Mouse (Mus musculus) lung, postnatal 0 days (tissue): ENCODE measurements around the gene Cbx8. TPM values are rescaled to one million over a fixed set of nuclear protein-coding genes. Genes with fewer than 3 reads are reported as not detected.

ENCODE experiments used
- ATAC-seq: fragments of 200-750 bp; cut with Nextera tagmentation; 2 replicates; pipeline ENCODE4 v1.8.0; 2017; ENCODE audit warnings: moderate library complexity
- DNase-seq: peaks from one replicate; pipeline ENCODE4 v3.0.0-alpha.2; 2016; ENCODE audit warnings: low spot score
- H3K27ac ChIP-seq: fragments of 300-500 bp; sonication (generic); 2 replicates; pipeline ENCODE4 v1.5.1; 2014; ENCODE audit warnings: antibody characterized with exemption, mild to moderate bottlenecking, low read length, mixed read lengths
- H3K27me3 ChIP-seq: fragments of 300-500 bp; sonication (generic); replicated peaks from 2 replicates; pipeline ENCODE4 v1.6.1; 2014; ENCODE audit warnings: low read length, mixed read lengths; ENCODE audit not compliant: insufficient read depth
- H3K36me3 ChIP-seq: fragments of 300-500 bp; sonication (generic); 2 replicates; pipeline ENCODE4 v1.6.1; 2014; ENCODE audit warnings: low read length, mixed read lengths; ENCODE audit not compliant: insufficient read depth
- H3K4me1 ChIP-seq: fragments of 300-500 bp; sonication (generic); 2 replicates; pipeline ENCODE4 v1.6.1; 2014; ENCODE audit warnings: antibody characterized with exemption, low read depth, low read length, mixed read lengths; ENCODE audit not compliant: insufficient read depth
- H3K4me2 ChIP-seq: fragments of 300-500 bp; sonication (generic); replicated peaks from 2 replicates; pipeline ENCODE4 v1.6.1; 2014; ENCODE audit warnings: low read depth, mild to moderate bottlenecking, low read length, moderate library complexity, mixed read lengths
- H3K4me3 ChIP-seq: fragments of 300-500 bp; sonication (generic); 2 replicates; pipeline ENCODE4 v1.5.1; 2014; ENCODE audit warnings: low read depth, low read length
- H3K9ac ChIP-seq: fragments of 300-500 bp; sonication (generic); replicated peaks from 2 replicates; pipeline ENCODE4 v1.6.1; 2014; ENCODE audit warnings: low read depth, mild to moderate bottlenecking
- H3K9me3 ChIP-seq: fragments of 300-500 bp; sonication (generic); 2 replicates; pipeline ENCODE4 v1.6.1; 2016; ENCODE audit warnings: low read length, mixed read lengths
- CTCF ChIP-seq: IDR thresholded peaks from 2 replicates; pipeline ENCODE4 v1.5.1; 2016; ENCODE audit warnings: antibody characterized with exemption, mild to moderate bottlenecking
- EP300 ChIP-seq: IDR thresholded peaks from 2 replicates; pipeline ENCODE4 v1.6.1; 2016; ENCODE audit warnings: antibody characterized with exemption, mild to moderate bottlenecking, control low read depth
- WGBS: fragments of 180-500 bp; shearing (Covaris S2); extraction: QIAGEN DNeasy Blood & Tissue Kit; methylation state at CpG from one replicate; pipeline ENCODE4 v1.1.7; 2014; 5-methylcytosine and 5-hydroxymethylcytosine counted together
- polyA plus RNA-seq: library from polyadenylated mRNA; unstranded; fragments of >200 nt; fragmentation: Nextera tagmentation; extraction: Ambion mirVana; gene quantifications from 2 replicates; pipeline ENCODE4 v1.2.1, GENCODE M21; 2015

Cbx8 gene
- polyA plus RNA-seq, 1 experiment from 2014 or later = 9.4 TPM

DNA sequence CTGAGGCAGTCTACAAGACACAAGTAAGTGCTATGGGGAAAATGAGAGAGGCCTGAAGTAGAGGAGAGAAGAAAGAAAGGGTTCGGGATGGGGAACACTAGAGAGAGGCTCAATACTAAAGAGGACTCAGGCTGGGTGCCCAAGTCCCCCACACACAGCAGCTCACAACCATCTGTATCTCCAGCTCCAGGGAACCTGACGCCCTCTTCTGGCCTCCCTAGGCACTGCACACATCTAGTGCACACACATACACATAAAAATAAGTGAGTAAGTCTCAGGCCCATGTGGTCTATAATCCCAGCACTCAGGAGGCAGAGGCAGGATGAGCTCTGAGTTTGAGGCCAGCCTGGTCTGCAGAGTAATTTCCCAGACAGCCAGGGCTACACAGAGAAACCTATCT, 39.9 kb downstream of the Cbx8 start:
- TF ChIP-seq CTCF = no peak
- TF ChIP-seq EP300 = no peak
- DNase-seq (no peak), ATAC-seq (no peak)
- no peak overlapping the region for H3K9ac ChIP-seq
- H3K27ac ChIP-seq = no peak overlapping the region
- 72% methylated on average over 2 of the region's 2 CpGs for WGBS
- no peaks in the 10 kb centered on the region for H3K4me1 ChIP-seq
- H3K27me3 ChIP-seq = peaks cover 22% of the 10 kb centered on the region; the same call in 1 of the 2 replicates
- H3K9me3 ChIP-seq = no peaks in the 10 kb centered on the region
- H3K36me3 ChIP-seq = no peaks in the 10 kb centered on the region
- no peak overlapping the region for H3K4me2 ChIP-seq
- H3K4me3 ChIP-seq = no peak overlapping the region

DNA sequence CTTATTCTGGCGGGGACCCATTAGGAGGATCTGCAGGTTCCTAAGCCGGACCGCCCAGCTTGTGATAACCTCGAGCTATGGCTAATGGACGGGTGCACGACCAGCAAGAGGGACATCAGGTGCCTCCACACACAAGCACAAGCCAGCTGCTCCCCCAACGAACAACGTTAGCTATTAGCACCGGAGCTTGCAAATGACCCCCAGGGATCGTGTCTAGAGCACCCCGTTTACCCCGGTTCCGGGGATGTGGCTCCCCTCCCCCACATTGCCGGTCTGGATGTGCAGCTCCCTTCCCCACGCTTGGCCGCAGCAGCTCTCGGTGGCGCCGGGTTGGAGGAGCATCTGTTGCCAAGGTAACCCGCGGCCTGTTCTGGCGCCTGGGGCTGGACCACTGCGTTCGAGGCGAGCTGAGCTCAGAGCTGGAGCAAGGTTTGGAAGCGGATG, 41.4 kb downstream of the Cbx8 start:
- Histone ChIP-seq H3K9ac (no peak overlapping the region), H3K27ac (no peak overlapping the region), H3K4me1 (no peaks in the 10 kb centered on the region), H3K4me3 (no peak overlapping the region), H3K27me3 (peaks cover 24% of the 10 kb centered on the region; the same call in 1 of the 2 replicates), H3K9me3 (no peaks in the 10 kb centered on the region), H3K36me3 (no peaks in the 10 kb centered on the region), H3K4me2 (no peak overlapping the region)
- ATAC-seq = no peak
- 6% methylated on average over 26 of the region's 26 CpGs for WGBS
- TF ChIP-seq EP300 = no peak
- no peak for TF ChIP-seq CTCF
- DNase-seq = peak; percentile 19

DNA sequence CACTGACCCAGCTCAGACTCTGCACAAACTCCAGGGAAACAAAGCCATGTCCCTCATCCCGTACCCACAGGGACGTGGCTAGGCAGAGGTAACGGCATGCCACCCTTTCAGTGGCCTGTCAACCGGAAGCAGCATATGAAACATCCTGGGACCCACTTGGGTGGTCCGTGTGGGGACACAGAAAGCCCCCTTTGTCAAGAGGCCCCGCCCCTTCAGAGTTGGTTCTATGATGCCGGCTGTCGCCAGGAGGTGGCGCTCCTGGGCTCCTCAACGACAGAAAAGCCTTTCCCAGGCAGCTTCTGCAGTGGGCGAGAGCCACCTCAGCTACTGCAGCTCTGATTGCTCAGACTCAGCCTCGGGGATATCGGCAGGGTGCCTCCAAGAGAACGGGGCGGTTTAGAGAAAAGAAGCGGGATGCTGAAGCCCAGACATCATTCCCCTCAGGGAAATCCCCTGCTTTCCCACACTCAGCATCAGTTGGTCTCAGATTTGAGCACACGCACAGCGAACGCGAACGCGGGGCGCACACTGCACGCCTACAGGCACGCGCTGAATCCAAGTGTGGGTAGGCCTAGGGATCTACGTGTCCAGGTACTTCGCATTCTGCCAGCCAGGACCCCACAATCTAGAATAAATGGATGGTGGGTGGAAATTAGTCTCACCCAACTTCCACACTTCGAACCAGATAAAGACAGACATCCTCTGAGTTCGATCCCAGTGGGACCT, 42.1 kb downstream of the Cbx8 start:
- no peak overlapping the region for H3K4me2 ChIP-seq
- no peaks in the 10 kb centered on the region for H3K36me3 ChIP-seq
- peaks cover 28% of the 10 kb centered on the region; the same call in 1 of the 2 replicates for H3K27me3 ChIP-seq
- no peaks in the 10 kb centered on the region for H3K9me3 ChIP-seq
- ATAC-seq (peak; percentile 67), DNase-seq (peak; percentile 82)
- 11% methylated on average over 30 of the region's 30 CpGs for WGBS
- H3K9ac ChIP-seq = no peak overlapping the region
- no peak overlapping the region for H3K27ac ChIP-seq
- H3K4me3 ChIP-seq = no peak overlapping the region
- no peaks in the 10 kb centered on the region for H3K4me1 ChIP-seq
- TF ChIP-seq CTCF (peak; percentile 89), EP300 (no peak)

DNA sequence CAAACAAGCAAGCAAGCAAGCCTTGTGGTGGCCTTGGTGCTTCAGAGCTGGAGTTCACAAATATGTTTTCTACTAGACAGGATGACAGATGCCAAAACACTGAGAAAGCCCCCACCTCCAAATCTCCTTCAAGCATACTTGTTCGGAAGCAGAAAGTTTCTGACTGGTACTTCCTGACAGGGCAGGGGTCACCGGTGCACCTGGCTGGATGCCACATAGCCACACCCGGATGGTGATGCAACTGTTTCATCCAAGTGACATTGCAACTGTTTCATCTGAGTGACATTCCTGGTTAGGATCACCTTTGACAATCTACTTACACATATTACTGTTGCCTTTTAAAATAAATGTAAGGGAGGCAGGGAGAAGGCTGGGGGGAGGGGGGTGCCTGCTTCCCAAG, 43.6 kb downstream of the Cbx8 start:
- Histone ChIP-seq H3K9me3 (no peaks in the 10 kb centered on the region), H3K9ac (no peak overlapping the region), H3K4me2 (no peak overlapping the region), H3K36me3 (no peaks in the 10 kb centered on the region), H3K4me1 (no peaks in the 10 kb centered on the region), H3K27ac (no peak overlapping the region), H3K4me3 (no peak overlapping the region), H3K27me3 (peaks cover 28% of the 10 kb centered on the region; the same call in 1 of the 2 replicates)
- DNase-seq (no peak), ATAC-seq (no peak)
- TF ChIP-seq CTCF (no peak), EP300 (no peak)
- whole genome bisulfite sequencing = 38% methylated on average over 3 of the region's 3 CpGs

DNA sequence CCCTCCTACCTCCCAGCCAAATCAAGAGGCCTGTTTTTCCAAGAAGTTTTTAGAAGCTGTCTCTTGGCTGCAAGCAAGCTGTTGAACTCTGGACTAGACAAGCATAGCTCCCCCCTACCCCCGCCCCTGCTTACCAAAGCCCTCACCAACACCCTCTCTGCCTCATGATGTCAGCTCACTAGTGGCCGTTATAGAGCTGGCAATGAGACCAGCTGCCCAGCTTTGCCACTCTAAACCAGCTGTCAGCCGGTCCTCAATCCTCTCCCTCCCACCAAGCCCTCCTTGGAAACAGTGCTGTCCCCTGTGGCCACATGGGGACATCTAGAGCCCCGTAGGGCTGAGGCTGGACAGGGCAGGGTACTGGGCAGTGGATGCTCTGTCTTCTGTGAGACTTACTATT, 45.3 kb downstream of the Cbx8 start:
- Histone ChIP-seq H3K27me3 (peaks cover 28% of the 10 kb centered on the region; the same call in 1 of the 2 replicates), H3K36me3 (no peaks in the 10 kb centered on the region), H3K4me3 (no peak overlapping the region), H3K9me3 (no peaks in the 10 kb centered on the region), H3K9ac (no peak overlapping the region), H3K4me1 (no peaks in the 10 kb centered on the region), H3K4me2 (no peak overlapping the region), H3K27ac (no peak overlapping the region)
- peak; percentile 53 for ATAC-seq
- TF ChIP-seq CTCF (no peak), EP300 (no peak)
- WGBS = 25% methylated on average over 4 of the region's 4 CpGs
- peak; percentile 25 for DNase-seq

DNA sequence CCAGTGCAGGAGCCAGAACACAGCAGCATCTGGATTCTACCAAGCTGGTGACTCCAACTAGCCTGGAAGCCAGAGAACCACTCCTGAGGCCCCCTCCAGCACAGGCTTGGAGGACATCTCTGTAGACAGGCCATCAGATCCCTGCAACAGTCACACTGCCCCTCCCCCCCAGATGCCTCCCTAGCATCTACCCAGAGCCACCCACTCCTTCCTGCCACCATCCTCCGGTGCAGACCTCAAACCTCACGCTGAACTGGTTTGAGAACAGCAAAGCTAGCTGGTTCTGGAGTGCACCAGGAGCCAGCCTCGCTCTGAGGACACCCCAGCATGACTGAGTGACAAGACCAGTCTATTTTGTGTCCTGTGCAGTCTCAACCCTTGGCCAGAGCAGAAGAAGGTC, 48.0 kb downstream of the Cbx8 start:
- Histone ChIP-seq H3K27ac (no peak overlapping the region), H3K4me2 (no peak overlapping the region), H3K27me3 (0 out of 2 replicates have a peak, but pooled peaks cover 6% of the 10 kb centered on the region), H3K4me3 (no peak overlapping the region), H3K4me1 (no peaks in the 10 kb centered on the region), H3K9ac (no peak overlapping the region), H3K36me3 (no peaks in the 10 kb centered on the region), H3K9me3 (no peaks in the 10 kb centered on the region)
- TF ChIP-seq EP300 (no peak), CTCF (no peak)
- ATAC-seq = no peak
- no peak for DNase-seq
- WGBS = 36% methylated on average over 3 of the region's 3 CpGs
